Mouse (Mus musculus): ENCODE results near the gene Papss2.

Gene Papss2

GRCm38 (mm10) chr19:32710288-32710687, 114.7 kb downstream of the Papss2 start:
- in situ Hi-C loops (cut with MboI, MseI), result loop anchor here (5.0 kb wide), 1 partner anchor 47 kb away; the partner anchor contains the start of gene Pten

- in situ Hi-C loops (cut with MboI, MseI), result loop anchor here (5.0 kb wide), 1 partner anchor 45 kb away; the partner anchor contains the start of gene Pten
Observed at GRCm38 (mm10) chr19:32711761-32712541, 116.4 kb downstream of the Papss2 start.

GRCm38 (mm10) chr19:32712588-32713042, 117.0 kb downstream of the Papss2 start:
- in situ Hi-C loops (cut with MboI, MseI), result loop anchor here (5.0 kb wide), 1 partner anchor 45 kb away; the partner anchor contains the start of gene Pten

- in situ Hi-C loops (cut with MboI, MseI), result loop anchor here (5.0 kb wide), 1 partner anchor 44 kb away; the partner anchor contains the start of gene Pten
Observed at GRCm38 (mm10) chr19:32713471-32713870, 117.9 kb downstream of the Papss2 start.

GRCm38 (mm10) chr19:32715201-32715600, 119.6 kb downstream of the Papss2 start:
- in situ Hi-C loops (cut with MboI, MseI), result loop anchor here (5.0 kb wide), 2 partner anchors 512 to 652 kb away; no protein-coding TSS in a partner anchor

GRCm38 (mm10) chr19:32715681-32716080, 120.1 kb downstream of the Papss2 start:
- in situ Hi-C loops (cut with MboI, MseI), result loop anchor here (5.0 kb wide), 2 partner anchors 512 to 652 kb away; no protein-coding TSS in a partner anchor
